Mouse (Mus musculus) thymus, postnatal 10 days (tissue): ENCODE results near the gene Sytl1.

Experiments
- DNase-seq, 2 experiments: peaks; one replicate each; pipeline ENCODE4 v3.0.0; 2021; ENCODE audit warnings: low spot score in 2 of 2

Gene Sytl1

DNA sequence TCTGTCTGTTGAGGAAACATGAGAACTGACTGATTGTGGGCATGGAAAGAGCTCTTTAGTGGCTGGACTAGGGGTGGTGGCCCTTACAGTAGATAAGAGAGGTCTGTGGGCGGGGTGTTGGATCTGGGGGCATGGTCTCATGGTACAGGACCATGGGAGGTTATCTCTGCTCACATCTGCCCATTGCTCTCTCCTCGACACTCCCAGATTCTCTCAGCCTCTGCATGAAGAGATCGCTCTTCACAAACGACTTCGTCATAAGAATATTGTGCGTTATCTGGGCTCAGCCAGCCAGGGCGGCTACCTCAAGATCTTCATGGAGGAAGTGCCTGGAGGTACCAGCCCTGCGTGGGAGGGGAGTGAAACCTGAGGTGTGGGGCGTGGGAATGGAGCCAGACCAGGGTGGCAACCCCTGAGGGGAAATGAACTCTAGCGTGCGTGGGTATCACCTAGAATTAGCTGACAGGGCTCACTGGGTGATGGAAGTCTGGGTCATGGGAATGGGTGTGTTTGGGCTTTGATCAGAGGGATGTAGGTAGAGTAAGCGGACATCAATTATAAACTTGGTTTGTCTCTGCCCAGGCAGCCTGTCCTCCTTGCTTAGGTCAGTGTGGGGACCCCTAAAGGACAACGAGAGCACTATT is 15.0 kb downstream of the Sytl1 start:
- DNase-seq: no peak

DNA sequence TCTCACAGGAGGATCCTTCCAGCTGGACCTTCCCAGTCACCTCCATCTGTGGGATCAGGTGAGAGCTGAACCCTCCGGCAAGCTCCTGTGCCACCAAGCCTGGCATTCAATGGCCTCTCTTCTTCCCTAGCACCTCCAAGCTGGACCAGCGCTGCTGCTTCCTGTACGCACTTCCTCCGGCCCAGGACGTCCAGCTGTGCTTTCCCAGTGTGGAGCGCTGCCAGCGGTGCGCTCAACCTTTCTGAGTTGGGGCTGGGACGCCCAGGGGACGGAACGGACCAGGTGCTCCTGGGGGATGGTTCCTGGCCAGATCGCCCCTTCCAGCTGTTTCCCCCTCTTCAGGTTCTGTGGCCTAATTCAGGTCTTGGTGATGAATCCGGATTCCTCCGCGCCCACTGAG is 15.8 kb downstream of the Sytl1 start:
- DNase-seq: peak in 1 of 2 experiments; percentile 3

DNA sequence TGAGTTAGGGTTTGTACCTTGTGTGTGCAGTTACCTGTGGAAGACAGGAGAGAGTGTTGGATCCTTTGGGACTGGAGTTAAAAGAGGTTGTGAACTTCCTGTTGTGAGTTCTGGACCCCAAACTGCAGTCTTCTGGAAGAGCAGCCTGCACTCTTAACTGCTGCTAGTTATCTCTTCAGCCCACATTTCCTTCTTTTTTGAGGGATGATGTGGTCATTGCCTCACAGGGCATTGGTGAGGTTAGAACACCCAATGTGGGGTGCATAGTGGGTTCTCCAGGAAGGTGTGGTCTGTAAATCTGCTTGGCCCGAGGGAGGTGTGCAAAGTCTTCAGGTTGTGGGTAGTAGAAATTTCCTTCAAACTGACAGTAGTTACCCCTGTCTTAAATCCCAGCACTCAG is 18.6 kb downstream of the Sytl1 start:
- no peak for DNase-seq

DNA sequence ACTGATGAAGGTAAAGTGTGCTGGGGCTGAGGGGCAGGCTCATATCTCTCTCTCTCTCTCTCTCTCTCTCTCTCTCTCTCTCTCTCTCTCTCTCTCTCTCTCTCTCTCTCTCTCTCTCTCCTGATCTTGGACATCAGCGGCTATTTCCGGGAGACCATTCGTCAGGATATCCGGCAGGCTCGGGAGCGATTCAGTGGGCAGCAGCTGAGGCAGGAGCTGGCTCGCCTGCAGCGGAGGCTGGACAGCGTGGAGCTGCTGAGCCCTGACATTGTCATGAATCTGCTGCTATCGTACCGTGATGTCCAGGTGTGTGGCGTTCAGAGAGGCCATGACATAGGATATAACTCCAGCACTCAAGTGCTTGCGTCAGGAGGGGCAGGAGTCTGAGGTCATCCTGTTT is 19.4 kb downstream of the Sytl1 start:
- DNase-seq: no peak

DNA sequence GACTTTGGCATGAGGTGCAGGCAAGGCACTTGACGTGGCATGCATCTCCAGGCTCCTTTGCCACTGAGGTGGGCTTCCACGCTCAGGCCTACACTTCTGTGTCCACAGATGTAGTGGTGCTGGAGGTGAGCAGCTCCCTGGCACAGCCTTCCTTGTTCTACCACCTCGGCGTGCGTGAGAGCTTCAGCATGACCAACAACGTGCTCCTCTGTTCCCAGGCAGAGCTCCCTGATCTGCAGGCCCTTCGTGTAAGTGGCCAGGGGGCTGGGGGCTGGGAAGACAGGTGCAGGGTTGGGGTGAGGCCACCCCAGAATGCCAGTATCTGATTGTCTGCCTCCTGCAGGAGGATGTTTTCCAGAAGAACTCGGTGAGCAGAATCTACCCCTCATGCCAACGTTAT is 20.2 kb downstream of the Sytl1 start:
- DNase-seq: peak in 1 of 2 experiments; percentile 2

DNA sequence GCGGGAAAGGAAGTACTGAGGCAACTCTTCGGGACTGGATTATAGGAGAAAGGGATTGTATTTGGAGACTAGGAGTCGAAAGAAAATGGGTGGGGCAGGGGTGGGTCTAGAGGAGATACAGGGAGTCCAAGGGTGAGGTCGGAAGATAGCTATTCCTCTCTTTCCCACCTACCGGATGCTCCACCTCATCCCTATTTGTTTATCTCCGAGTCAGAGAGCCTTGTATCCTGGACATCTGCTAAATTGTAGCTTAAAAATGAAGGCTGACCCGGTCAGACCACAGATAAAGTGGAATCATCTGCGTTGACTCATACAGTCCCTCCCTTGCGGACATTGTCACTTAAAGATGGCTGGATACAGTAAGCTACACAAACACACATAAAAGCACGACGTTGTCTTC is 21.0 kb downstream of the Sytl1 start:
- DNase-seq: no peak

DNA sequence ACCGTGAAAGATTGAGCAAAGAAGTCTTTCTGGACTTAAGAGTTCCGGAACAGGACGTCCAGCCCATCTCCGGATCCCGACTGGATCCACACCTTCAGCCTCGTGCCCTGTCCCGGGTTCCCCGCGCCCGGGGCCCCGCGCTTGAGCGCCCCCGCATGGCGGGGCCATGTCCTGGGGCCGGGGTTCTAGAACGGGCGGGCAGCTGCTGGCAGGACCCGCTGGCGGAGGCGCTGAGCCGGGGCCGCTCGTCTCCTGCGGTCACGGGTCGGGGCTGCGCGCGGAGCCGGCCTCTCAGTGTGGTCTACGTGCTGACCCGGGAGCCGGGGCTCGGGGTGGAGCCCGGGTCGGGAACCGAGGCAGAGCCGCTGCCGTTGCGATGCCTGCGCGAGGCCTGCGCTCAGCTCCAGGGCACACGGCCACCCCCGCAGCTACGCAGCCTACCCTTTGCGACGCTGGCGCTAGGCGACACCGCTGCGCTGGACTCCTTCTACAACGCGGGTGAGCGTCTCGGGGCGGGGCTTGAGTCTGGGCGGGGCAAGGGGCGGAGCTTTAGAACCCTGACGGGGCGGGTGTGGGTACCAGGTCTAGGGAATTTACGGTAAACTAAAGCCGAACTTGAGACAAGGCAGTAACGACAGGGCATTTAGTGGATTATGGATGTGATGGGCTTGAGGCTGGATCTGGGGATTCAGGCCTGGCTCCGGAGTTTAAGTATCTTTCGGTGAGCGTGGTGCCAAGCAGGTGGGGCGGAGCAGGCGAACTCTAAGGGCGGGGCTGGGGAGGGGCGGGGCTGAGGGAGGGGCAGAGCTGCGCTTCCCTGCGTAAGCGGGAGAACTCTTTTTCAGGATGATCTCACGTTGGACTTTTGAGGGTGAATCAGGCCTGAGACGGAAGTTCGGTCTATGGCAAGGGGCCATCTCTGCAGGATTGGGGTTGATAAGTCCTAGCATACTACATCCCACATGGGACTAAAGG is 21.7 kb downstream of the Sytl1 start:
- peak; percentile 86 to 90 for DNase-seq

DNA sequence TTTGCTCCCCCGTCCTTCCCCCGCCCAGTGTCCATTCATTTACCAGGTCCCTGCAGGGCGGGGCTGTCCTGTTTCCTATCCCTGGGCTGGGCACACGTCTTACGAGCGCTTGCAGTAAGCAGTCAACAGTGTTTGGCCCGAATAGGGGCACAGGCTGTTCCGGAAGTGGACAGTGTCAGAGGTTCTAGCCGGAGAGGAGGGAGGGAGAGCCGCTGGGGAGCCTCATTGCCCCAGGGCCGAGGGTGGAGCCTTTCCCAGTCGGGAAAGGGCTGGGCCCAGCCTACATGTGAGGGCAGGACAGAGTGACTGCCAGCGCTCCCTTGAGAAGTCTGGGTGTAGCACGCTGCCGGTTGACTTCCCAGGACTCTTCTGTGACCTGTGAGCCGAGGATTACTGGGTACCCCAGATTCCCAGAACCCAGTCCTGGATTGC is 22.4 kb downstream of the Sytl1 start, which contains the start of gene Map3k6:
Gene Map3k6, plus strand, starts transcription at position 329 of the 432 bp plus-strand sequence.
- no peak for DNase-seq

DNA sequence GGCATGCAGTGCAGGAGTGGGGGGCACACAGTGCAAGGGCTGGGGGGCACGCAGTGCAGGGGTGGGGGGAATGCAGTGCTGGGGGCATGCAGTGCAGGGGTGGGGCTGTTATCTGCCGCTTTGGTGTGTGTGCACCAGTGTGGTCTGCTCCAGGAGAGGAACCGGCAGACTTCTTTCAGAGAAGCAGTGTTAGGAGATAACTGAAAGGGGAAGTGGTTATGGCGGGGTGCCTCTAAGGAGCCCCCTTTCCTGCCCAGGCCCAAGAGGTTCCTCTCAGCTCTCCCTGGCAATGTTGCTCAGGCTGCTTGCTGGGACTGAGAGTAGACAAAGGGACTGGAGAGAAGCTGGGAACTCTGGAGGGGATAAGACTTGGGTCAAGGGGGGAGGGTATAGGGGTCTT is 25.0 kb downstream of the Sytl1 start:
- peak; percentile 54 to 64 for DNase-seq

DNA sequence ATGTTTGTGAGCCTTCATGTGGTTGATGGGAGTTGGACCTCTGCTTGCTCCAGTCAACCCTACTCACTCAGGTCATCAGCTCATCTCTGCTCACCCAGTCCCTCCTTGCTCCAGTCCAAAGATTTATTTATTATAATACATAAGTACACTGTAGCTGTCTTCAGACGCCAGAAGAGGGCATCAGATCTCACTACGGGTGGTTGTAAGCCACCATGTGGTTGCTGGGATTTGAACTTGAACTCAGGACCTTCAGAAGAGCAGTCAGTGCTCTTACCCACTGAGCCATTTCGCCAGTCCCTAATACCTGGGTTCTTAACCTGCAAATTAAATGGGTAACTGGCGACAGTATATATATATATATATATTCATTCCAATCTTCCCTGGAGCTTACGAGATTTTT is 27.5 kb downstream of the Sytl1 start:
- DNase-seq: no peak

DNA sequence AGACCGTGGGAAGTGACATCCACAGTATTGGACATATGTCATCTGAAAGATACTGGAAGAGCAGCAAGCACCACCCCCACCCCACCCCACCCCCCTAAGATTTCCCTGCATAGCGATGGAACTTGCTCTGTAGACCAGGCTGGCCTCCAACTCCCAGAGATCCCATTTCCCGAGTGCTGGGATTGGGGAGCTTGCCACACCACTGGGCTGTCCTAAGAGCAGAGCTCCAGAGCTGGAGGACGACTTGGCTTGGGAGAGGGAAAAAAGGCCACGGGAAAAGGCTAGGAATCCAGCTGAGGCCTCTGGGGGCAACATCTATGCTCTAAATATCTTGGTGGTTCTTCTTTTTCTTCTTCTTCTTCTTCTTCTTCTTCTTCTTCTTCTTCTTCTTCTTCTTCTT is 28.1 kb downstream of the Sytl1 start:
- DNase-seq: no peak

DNA sequence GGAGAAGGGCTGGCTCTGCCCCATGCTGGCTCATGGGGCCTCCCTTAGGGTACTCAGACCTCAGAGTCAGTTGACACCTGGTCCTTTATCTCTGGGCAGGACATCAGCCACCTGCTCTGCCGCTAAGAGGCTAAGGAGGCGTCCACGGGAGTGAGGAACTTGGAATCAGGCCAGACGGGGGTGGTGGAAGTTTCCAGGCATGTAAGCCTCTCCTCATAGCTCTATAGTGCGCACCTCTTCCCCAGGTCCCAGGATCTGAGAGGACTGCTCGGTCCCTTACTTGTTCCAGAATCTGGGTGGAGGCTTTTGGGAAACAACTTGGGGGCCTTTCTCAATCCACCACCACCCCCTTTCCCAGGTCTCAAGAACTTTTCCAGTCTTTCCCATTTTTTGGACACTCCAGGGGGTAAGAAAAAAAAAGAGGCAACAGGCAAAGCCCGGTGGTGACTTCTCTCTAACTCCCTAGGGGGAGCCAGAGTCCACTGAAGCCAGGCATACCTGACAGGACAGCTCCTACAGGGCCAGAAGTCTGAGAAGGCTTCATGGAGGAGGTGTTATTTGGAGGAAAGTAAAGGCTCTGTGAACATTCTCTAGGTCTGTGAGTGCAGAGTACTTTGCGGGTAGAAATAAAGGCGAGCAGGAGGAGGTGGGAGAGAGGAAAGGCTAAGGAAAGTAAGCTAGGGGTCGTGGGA is 29.5 kb downstream of the Sytl1 start:
- DNase-seq: peak; percentile 44 to 74

DNA sequence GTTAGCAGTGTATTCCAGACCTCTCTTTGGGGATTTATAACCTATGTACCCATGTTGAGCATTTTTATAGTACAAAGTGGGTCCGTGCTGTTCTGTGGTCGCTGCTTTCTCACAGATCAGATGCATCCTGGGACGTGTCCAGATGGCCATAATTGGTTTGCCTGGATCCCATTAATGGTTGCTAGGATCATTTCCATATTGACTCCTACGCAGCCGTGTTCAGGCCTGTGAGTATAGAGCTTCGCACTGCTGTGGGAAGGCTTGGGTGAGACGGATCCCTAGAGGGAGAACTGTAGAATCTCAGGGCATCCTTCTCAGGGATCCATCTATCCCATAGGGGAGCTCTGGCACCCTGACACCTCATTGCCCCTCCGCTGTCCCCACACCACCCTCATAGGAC is 33.3 kb downstream of the Sytl1 start:
- no peak for DNase-seq

DNA sequence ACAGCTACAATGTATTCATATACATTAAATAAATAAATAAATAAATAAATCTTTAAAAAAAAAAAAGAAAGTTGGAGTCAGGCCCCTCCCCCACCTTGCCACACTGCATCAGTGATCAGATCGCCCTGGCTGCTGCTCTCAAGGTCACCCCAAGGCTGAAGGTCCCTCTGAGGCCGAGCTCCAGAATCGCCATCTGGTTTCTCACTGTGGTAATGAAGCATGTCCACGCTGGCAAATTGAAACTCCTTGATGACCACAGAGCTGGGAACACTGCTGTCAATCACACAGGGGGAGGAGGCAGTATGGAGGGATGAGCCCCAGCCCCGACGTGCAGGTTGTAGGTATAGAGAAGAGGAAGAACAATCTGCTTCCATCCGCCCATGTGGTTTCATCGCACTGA is 35.3 kb downstream of the Sytl1 start:
- DNase-seq: no peak

DNA sequence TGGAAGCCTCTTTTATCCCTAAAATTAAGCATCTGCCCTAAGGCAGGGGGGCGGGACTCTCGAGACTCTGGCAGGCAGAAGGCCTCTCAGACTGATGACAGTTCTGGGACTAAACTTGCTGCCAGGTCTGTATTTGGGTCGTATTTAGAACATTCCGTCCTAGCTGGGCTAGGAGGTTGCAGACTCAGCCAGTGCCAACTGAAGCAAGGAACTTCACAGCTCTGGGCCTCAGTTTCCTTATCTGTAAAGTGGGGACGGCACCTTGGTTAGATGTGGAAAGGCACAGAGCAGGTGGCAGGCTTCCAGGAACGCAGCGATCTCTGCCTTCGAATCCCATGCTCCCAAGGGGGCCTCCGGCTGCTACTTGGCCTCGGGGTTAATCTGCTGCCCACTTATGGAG is 36.8 kb downstream of the Sytl1 start:
- no peak for DNase-seq

DNA sequence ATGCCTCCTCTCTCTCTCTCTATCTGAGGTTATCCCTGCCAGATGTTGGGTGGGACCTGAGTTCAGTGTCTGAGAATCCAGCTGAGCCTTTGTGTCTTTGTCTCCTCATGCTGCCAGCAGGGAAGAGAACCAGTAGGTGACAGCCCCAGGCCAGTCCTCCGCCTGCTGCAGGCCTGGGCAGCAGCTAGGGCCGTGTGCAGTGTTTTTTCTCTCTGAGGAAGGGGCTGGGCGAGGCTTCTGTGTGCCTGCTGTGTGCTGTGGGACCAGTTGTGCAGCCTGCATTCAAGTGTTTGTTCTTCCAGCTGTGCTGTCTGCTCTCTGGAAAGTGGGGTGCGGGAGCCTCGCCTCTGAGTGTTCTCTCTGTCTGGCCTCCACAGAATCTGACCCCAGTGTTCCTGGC is 39.0 kb downstream of the Sytl1 start:
- no peak for DNase-seq

DNA sequence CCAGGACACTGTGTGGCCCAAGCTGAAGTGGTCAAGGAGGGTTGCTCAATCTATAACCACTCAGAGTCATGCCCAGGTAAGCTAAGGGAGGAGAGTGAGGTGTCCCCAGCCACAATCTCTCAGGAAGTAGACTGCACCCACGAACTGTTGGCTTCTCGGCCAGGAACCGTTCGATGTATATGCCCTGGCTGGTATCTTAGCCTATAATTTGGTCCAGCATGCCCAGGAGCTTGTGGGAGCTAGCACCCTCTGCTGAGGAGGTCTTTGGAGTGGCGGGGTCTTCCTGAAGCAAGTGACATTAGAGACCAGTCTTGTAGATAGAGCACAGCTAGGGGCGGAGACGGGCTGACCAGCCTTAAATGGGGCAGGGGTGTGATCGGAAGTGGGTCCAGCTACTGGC is 41.2 kb downstream of the Sytl1 start:
- no peak for DNase-seq

DNA sequence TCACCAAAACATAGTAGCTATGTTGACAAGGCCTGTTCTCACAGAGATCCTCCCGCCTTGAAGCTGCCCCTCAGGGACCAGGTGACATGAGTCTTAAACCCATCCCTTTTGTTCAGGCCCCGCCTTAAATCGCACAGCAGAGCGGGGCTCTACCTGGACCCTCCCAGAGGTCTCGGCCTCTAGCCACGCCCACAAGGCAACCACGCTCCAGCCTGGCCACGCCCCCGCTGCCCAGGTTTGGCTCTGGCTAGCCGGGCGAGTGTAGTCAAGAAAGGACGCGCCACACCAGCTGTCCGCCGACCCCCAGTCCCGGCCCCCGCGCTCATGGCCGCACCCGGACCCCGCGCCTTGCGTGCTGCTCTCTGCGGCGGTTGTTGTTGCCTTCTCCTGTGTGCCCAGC is 42.3 kb downstream of the Sytl1 start:
- DNase-seq: no peak

DNA sequence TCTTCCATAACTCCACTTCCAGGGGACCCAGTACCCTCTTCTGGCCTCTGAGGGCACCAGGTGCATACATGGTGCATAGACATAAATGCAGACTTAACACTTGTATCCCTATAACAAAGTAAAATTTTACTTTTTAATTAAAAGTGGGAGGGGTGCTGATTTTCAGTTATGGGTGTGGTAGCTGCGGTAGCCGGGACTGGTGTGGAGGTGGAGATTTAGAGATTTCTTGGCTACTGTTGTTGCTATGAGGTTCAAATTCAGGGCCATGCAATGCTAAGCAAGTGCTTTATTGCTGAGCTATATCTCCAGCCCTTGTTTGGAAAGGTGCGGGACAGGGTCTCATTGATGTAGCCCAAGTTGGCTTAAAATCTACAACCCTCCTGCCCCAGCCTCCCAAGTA is 44.2 kb downstream of the Sytl1 start:
- no peak for DNase-seq

DNA sequence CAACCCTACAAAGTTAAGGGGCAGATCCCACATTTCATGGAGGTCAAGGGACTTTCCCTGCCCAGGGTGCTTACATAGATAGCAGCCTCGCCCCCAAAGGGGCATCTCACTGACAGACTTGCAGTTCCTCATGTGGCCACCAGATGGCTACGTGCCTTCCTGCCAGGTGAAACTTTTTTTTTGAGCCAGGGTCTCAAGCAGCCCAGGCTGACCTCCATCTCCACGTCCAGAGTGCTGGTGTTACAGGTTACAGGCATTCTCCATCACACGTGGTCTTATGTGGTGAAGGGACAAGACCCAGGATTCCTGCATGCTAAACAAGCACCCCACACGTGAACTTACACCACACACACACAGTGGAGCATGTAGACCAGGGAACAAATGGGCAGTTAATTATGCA is 45.3 kb downstream of the Sytl1 start:
- DNase-seq: peak; percentile 58 to 81

DNA sequence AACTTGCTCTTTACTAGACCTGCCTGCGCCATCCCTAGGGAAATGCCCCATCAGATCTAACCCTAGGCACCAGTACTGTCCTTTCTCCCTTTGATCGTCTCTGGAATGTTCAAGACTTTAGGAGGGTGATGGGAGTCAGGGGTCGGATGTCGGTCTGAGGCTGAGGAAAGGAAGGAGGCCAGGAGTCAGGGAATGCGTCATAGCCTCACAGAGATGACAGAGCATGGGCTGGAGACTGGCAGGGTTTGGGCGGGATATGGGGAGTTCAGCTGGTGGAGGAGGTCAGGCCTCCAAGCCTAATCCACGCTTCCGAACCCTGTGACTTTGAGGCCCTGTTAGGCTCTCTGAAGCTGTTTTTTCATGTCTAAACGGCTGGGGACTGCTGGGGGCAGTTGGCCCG is 49.3 kb downstream of the Sytl1 start:
- DNase-seq: no peak

DNA sequence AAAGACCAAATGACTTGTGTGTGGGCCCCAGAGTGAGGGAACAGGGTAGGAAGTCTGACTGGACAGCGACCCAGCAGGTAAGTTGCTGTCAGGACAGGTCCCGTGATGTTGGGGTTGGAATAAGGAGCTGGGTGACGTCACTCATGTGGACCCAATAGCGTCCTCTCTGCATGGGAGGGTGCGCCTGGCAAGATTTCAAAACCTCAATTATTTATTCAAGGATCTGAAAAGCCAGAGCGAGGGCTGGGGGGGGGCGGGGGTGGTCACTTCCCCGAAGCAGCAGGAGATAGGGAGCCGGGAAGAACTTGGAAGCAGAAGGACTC is 49.7 kb downstream of the Sytl1 start:
- DNase-seq: no peak
